In genomic region chr2:29551816-29552585, GRCm38 (mm10) we compare ENCODE assay signal across 25 mouse cellular contexts.
A peak's percentile ranks its signal among the peaks of the same experiment; 100 is the strongest.
DNase-seq lines count a peak whose midpoint lies in the region; ATAC-seq and TF ChIP-seq lines count a peak whose summit lies in the region.
"Had no signal": no experiment of that assay in that cellular context is flagged by ENCODE, and none has a peak within 500 bp of the region (broad histone marks: within the 10 kb centered on the region; RNA-seq: fewer than 3 reads in every experiment).

No protein-coding gene starts in this region.

- no peaks in the 10 kb centered on the region for H3K9me3 ChIP-seq in intestine, embryonic 15.5 days
- H3K9me3 ChIP-seq: forebrain, embryonic 10.5 days; forebrain, embryonic 13.5 days; heart, embryonic 10.5 days; heart, embryonic 13.5 days had no signal

- H3K27ac ChIP-seq in kidney, adult 2 months (ENCODE audit: insufficient read depth, low read depth, low read length), result no peak overlapping the region
- no peak overlapping the region for H3K27ac ChIP-seq in intestine, embryonic 15.5 days
- H3K27ac ChIP-seq: forebrain, embryonic 10.5 days; forebrain, embryonic 13.5 days; heart, adult 2 months; heart, embryonic 10.5 days; heart, embryonic 13.5 days; hindbrain, embryonic 14.5 days; hindbrain, postnatal 0 days had no signal

- no peak for TF ChIP-seq POLR2A in kidney, adult 2 months (IDR thresholded peaks at IDR 0.05; ENCODE audit: low read depth, low read length)

- no peak overlapping the region for H3K4me3 ChIP-seq in kidney, adult 2 months (ENCODE audit: insufficient read depth, low read depth, low read length)
- no peak overlapping the region for H3K4me3 ChIP-seq in intestine, embryonic 15.5 days (replicated peaks)
- H3K4me3 ChIP-seq: forebrain, embryonic 10.5 days; forebrain, embryonic 13.5 days; heart, adult 2 months; heart, embryonic 10.5 days; heart, embryonic 13.5 days had no signal

- no peaks in the 10 kb centered on the region for H3K36me3 ChIP-seq in kidney, adult 2 months (ENCODE audit: control insufficient read depth, insufficient read depth, low read length)
- no peaks in the 10 kb centered on the region for H3K36me3 ChIP-seq in intestine, embryonic 15.5 days
- H3K36me3 ChIP-seq: forebrain, embryonic 10.5 days; heart, embryonic 10.5 days; heart, embryonic 13.5 days had no signal

- no peaks in the 10 kb centered on the region for H3K27me3 ChIP-seq in kidney, adult 2 months (replicated peaks; ENCODE audit: control insufficient read depth, insufficient read depth, low read length)
- H3K27me3 ChIP-seq in intestine, embryonic 15.5 days (replicated peaks), result no peaks in the 10 kb centered on the region

- H3K4me1 ChIP-seq in kidney, adult 2 months (ENCODE audit: control insufficient read depth, insufficient read depth, low read length), result no peaks in the 10 kb centered on the region
- H3K4me1 ChIP-seq in intestine, embryonic 15.5 days (replicated peaks), result no peaks in the 10 kb centered on the region

- no peak for TF ChIP-seq CTCF in kidney, adult 2 months (conservative IDR thresholded peaks at IDR 0.05; ENCODE audit: insufficient read depth, insufficient read length, low read depth, low read length)

- no peak overlapping the region for H3K4me2 ChIP-seq in intestine, embryonic 15.5 days (replicated peaks)
- H3K4me2 ChIP-seq: forebrain, embryonic 13.5 days; heart, embryonic 13.5 days; hindbrain, embryonic 14.5 days had no signal

- DNase-seq in kidney, adult 2 months, result peak; percentile 53
- DNase-seq in kidney, postnatal 4 days, result no peak
- DNase-seq in kidney, postnatal 36 days, result peak; percentile 16 to 33
- no peak for DNase-seq in kidney, postnatal 10 days
- peak; percentile 87 for DNase-seq in ES-CJ7 (ENCODE audit: low read depth, low spot score)
- DNase-seq in neural tube, embryonic 10.5 days (ENCODE audit: extremely low spot score, low spot score), result no peak
- DNase-seq: adrenal gland, adult 8-10 months; adrenal gland, postnatal 36 days; B cell, adult 2 months; cerebellum, adult 18-20 months; cerebellum, adult 9-10 months; cerebellum, postnatal 14 days; gastrocnemius, postnatal 10 days; gastrocnemius, postnatal 36 days; heart, adult 2 months; heart, postnatal 14 days; heart, postnatal 4 days had no signal

- no peak overlapping the region for H3K9ac ChIP-seq in intestine, embryonic 15.5 days
- H3K9ac ChIP-seq: forebrain, embryonic 13.5 days; heart, embryonic 13.5 days; hindbrain, embryonic 14.5 days had no signal

- WGBS in kidney, adult 2 months, result 70% methylated on average over 7 of the region's 7 CpGs
- 77% methylated on average over 7 of the region's 7 CpGs for WGBS in intestine, embryonic 15.5 days

- ATAC-seq in intestine, embryonic 15.5 days, result no peak
- ATAC-seq: forebrain, embryonic 13.5 days; forebrain, embryonic 16.5 days; hindbrain, postnatal 0 days had no signal

Comparison
In these comparisons a context has a peak if more than half of its experiments do, and no peak if none do; other contexts are left out.
1. DNase-seq: peak in kidney, adult 2 months (single experiment), kidney, postnatal 36 days (2 of 2) and ES-CJ7 (single experiment); none in kidney, postnatal 4 days (0 of 2), kidney, postnatal 10 days (single experiment) and neural tube, embryonic 10.5 days (single experiment).